8 mouse cellular contexts compared by ENCODE assay signal in genomic region chr5:37338288-37338687, GRCm38 (mm10). TPM values are rescaled to one million over a fixed set of nuclear protein-coding genes. Genes with fewer than 3 reads are reported as not detected.
DNase-seq lines count a peak whose midpoint lies in the region; ATAC-seq lines count a peak whose summit lies in the region.

TSS of gene Evc2 (plus strand) at chr5:37338499.

- H3K36me3 ChIP-seq in liver, embryonic 13.5 days: no peaks in the 10 kb centered on the region
- H3K36me3 ChIP-seq in neural tube, embryonic 14.5 days (ENCODE audit: control insufficient read depth, insufficient read depth, low read length): no peaks in the 10 kb centered on the region

- no peaks in the 10 kb centered on the region for H3K9me3 ChIP-seq in liver, embryonic 13.5 days (replicated peaks)
- no peaks in the 10 kb centered on the region for H3K9me3 ChIP-seq in neural tube, embryonic 14.5 days (ENCODE audit: control insufficient read depth, low read length)

- no peak within 1 kb of the TSS; the same call in 1 of the 2 replicates for H3K27ac ChIP-seq in liver, embryonic 13.5 days
- H3K27ac ChIP-seq in neural tube, embryonic 14.5 days (ENCODE audit: low read depth, low read length): no peak within 1 kb of the TSS

- intact Hi-C loops in heart, postnatal 14 days (cut with DNase I): no loop called here

- peak; percentile 86 for DNase-seq in 3T3-L1 (ENCODE audit: low read depth, low spot score)
- peak; percentile 80 for DNase-seq in adrenal gland, postnatal 25 days
- peak; percentile 82 for DNase-seq in forelimb bud, embryonic 11.5 days (ENCODE audit: low read depth, low spot score)
- peak; percentile 77 to 79 for DNase-seq in heart, postnatal 14 days
- DNase-seq in layer of hippocampus, adult 11-12 months (ENCODE audit: low spot score): peak; percentile 67
- DNase-seq in liver, embryonic 13.5 days: peak; percentile 15
- peak; percentile 76 for DNase-seq in urinary bladder, postnatal 14 days (ENCODE audit: low spot score)

- H3K9ac ChIP-seq in liver, embryonic 13.5 days: peak within 1 kb of the TSS; percentile 55
- peak within 1 kb of the TSS; percentile 49 for H3K9ac ChIP-seq in neural tube, embryonic 14.5 days (replicated peaks; ENCODE audit: low read depth, low read length)

- peak; percentile 53; the same call in 1 of the 2 replicates for ATAC-seq in liver, embryonic 13.5 days (ENCODE audit: low read depth)
- ATAC-seq in neural tube, embryonic 14.5 days (ENCODE audit: low read depth): peak; percentile 82

- H3K4me1 ChIP-seq in liver, embryonic 13.5 days (replicated peaks): peaks cover 21% of the 10 kb centered on the region
- H3K4me1 ChIP-seq in neural tube, embryonic 14.5 days (ENCODE audit: control insufficient read depth, insufficient read depth, low read length): peaks cover 7% of the 10 kb centered on the region; the same call in 1 of the 2 replicates

- under 1% methylated on average over 27 of the region's 27 CpGs for WGBS in liver, embryonic 13.5 days (ENCODE audit: insufficient replicate concordance)
- WGBS in neural tube, embryonic 14.5 days: 0% methylated on average over 20 of the region's 27 CpGs

- H3K27me3 ChIP-seq in liver, embryonic 13.5 days: peaks cover 32% of the 10 kb centered on the region
- H3K27me3 ChIP-seq in neural tube, embryonic 14.5 days (ENCODE audit: control insufficient read depth, insufficient read depth, low read length): peaks cover 6% of the 10 kb centered on the region; the same call in 1 of the 2 replicates

- H3K4me3 ChIP-seq in liver, embryonic 13.5 days (replicated peaks): peak within 1 kb of the TSS; percentile 61
- H3K4me3 ChIP-seq in neural tube, embryonic 14.5 days (ENCODE audit: low read depth, low read length): peak within 1 kb of the TSS; percentile 57

- H3K4me2 ChIP-seq in liver, embryonic 13.5 days: peak within 1 kb of the TSS; percentile 73
- peak within 1 kb of the TSS; percentile 69 for H3K4me2 ChIP-seq in neural tube, embryonic 14.5 days (ENCODE audit: low read depth, low read length)

RNA-seq across cellular contexts. Expression of gene Evc2, which starts in this region (rescaled TPM):
- 19.7 and 21.4 TPM in 2 replicates for total RNA-seq in adrenal gland, postnatal 25 days (2021)
- 1 to 10 TPM; 3.6 to 3.8 TPM for total RNA-seq in heart, postnatal 14 days (2021)
- polyA plus RNA-seq in liver, embryonic 13.5 days (2015; fragmentation: Nextera tagmentation; extraction: Ambion mirVana): 1.9 and 2.9 TPM in 2 replicates
- 3.7 and 4.0 TPM in 2 replicates for polyA plus RNA-seq in neural tube, embryonic 14.5 days (2014; fragmentation: Nextera tagmentation; extraction: Ambion mirVana)

Comparison
In these comparisons a context has a peak if more than half of its experiments do, and no peak if none do; other contexts are left out.
1. DNase-seq: peak in every context shown above with its lines; median percentile 86 in 3T3-L1; 82 in forelimb bud, embryonic 11.5 days; 80 in adrenal gland, postnatal 25 days; 78 in heart, postnatal 14 days; 76 in urinary bladder, postnatal 14 days; 67 in layer of hippocampus, adult 11-12 months; 15 in liver, embryonic 13.5 days.